Mouse (Mus musculus): Measurements from ENCODE around the gene Agap2. TPM values are rescaled to one million over a fixed set of nuclear protein-coding genes. Genes with fewer than 3 reads are reported as not detected.
"Not testable (repeated sequence)": the region's sequence is repeated elsewhere in the genome, so short reads cannot be mapped to it uniquely, and the experiment has no call there.

Gene Agap2
- polyA plus RNA-seq, 1 experiment: 2.0 TPM

DNA sequence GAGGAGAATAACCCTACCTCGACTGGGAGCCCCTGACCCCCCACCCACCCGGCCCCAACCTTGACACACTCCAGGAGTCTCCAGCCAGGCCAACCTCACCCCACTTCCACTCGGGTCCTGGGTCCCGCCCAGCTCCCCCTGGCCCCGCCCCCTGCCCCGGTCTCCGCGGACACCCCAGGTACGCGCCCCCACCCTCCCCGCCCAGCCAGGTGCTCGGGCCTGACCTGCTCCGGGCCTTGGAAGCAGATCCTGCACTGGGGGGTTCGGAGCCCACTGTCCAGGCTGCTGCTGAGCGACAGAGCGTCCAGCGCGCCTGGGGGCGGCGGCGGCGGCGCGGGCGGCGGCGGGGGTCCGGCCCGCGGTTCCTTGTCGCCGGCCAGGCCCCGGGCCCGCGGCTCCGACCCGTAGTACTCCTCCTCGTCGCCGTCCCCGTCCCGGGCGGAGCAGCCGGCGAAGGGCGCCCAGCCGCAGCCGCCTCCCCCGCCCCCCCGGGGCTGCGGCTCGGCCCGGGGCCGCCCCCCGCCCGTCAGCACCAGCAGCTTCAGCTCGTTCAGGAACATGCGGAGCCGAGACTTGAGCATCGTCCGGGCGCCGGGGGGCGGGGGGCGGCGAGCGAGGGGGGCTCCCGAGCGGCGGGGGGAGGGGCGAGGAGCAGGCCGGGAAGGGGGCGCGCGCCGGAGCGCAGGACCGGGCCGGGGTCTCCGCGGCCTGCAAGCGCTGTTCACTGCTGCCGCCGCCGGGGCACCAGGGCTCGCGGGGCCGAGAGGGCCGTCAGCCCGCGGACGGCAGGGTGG is 15.7 kb upstream of the Agap2 start:
- TF ChIP-seq POLR2A (IDR thresholded peaks at IDR 0.05; ENCODE audit: borderline replicate concordance, low read depth, low read length) (no peak), CTCF (IDR thresholded peaks at IDR 0.05; ENCODE audit: low read depth, low read length) (no peak)
- H3K4me3 ChIP-seq (ENCODE audit: insufficient read depth, low read length): peak overlapping the region; percentile 49

DNA sequence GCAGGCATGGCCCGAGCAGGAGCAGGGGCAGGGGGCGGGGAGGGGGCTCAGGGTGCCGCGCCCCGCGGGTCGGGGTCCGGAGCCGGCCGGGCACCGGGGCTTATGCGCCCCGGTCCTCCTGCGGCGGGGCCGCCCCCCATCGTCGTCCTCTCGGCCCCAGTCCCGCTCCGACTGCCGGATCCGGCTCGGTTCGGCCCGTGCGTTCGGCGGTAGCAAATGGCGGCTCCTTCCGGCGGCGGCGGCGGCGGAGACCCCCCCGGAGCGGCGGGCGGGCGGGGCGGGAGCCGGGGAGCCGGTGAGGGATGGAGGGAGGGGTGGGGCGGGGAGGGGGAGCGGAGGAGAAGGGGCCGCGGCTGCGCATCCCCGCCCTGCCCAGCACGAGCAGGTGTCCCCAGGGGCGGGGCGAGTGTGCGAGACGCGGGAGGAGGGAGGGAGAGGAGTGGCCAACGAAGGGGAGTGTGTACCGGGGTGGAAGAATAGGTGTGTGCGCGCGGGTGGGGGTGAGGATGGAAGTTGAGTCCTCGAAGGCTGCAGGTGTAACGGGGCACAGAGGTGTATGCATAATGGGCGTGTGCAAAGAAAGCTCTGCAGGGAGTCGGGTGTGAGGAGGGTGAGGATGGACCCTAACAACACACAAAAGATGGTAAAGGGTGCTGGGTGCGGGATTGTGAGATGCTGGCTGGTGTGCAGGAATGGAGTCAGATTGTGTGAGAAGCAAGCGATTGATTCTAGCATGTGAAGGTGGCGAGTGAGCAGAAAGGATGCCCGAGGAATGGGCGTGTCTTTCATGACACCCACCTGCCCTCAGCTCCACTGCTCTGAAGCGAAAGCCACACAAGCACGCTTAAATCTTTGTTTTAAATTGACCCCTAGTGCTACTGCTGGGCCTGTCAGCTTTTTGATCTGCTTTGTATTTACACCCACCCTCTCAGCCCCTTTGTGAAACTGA is 14.8 kb upstream of the Agap2 start, which contains the start of gene March9:
Gene March9 (minus strand): TSS at position 217 of the 949 bp plus-strand sequence.
- Histone ChIP-seq H3K4me3 (ENCODE audit: insufficient read depth, low read length) (peak within 1 kb of the TSS; percentile 49), H3K4me1 (ENCODE audit: control insufficient read depth, insufficient read depth, low read length) (peaks cover 15% of the 10 kb centered on the region), H3K27ac (ENCODE audit: insufficient read depth, low read depth, low read length) (no peak within 1 kb of the TSS)
- TF ChIP-seq POLR2A (IDR thresholded peaks at IDR 0.05; ENCODE audit: borderline replicate concordance, low read depth, low read length) (no peak), CTCF (IDR thresholded peaks at IDR 0.05; ENCODE audit: low read depth, low read length) (no peak)

More for the DNA sequence above, 15.7 kb upstream of the Agap2 start:
- Histone ChIP-seq H3K4me1 (ENCODE audit: control insufficient read depth, insufficient read depth, low read length) (peaks cover 10% of the 10 kb centered on the region), H3K27ac (ENCODE audit: insufficient read depth, low read depth, low read length) (no peak overlapping the region)

DNA sequence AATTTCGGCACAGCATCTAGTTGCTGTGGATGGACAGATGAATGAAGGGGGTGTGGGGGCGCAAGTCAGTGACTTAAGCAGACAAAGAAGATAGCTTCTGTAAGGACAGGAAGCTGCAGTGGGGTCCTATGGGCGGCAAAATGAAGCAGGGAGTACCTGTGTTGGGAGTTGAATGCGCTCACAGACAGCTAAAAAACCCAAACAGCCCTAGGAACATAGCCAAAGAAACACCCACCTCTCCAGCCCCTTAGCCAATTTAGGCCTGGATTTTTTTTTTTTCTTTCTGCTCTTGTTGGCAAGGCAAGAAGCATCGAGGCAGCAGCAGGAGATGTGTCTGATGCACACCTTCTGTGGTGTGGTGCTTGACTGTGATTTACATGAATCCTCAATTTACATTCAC is 14.0 kb upstream of the Agap2 start:
- Histone ChIP-seq H3K4me3 (ENCODE audit: insufficient read depth, low read length) (no peak overlapping the region), H3K27ac (ENCODE audit: insufficient read depth, low read depth, low read length) (no peak overlapping the region), H3K4me1 (ENCODE audit: control insufficient read depth, insufficient read depth, low read length) (peaks cover 17% of the 10 kb centered on the region)
- no peak for TF ChIP-seq POLR2A (IDR thresholded peaks at IDR 0.05; ENCODE audit: borderline replicate concordance, low read depth, low read length)
- no peak for TF ChIP-seq CTCF (IDR thresholded peaks at IDR 0.05; ENCODE audit: low read depth, low read length)

DNA sequence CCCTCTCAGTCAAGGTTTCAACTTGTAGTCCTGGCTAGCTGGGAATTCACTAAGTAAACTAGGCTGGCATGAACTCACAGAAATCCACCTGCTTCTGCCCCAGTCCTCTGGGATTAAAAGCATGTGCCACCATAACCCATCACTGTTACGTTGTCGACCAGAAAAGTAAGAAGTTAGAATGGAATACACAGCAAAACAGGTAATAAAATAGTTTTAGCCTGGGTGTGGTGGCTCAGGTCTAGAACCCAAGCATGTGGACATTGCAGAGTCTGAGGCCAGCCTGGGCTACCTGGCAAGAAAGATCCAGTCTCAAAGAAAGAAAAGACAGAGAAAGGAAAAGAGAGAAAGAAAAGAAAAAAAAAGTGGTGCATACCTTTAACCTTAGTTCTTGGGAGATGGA is 13.6 kb upstream of the Agap2 start:
- TF ChIP-seq CTCF (IDR thresholded peaks at IDR 0.05; ENCODE audit: low read depth, low read length): no peak
- TF ChIP-seq POLR2A (IDR thresholded peaks at IDR 0.05; ENCODE audit: borderline replicate concordance, low read depth, low read length): no peak
- Histone ChIP-seq H3K4me1 (ENCODE audit: control insufficient read depth, insufficient read depth, low read length) (peaks cover 17% of the 10 kb centered on the region), H3K27ac (ENCODE audit: insufficient read depth, low read depth, low read length) (no peak overlapping the region), H3K4me3 (ENCODE audit: insufficient read depth, low read length) (no peak overlapping the region)

DNA sequence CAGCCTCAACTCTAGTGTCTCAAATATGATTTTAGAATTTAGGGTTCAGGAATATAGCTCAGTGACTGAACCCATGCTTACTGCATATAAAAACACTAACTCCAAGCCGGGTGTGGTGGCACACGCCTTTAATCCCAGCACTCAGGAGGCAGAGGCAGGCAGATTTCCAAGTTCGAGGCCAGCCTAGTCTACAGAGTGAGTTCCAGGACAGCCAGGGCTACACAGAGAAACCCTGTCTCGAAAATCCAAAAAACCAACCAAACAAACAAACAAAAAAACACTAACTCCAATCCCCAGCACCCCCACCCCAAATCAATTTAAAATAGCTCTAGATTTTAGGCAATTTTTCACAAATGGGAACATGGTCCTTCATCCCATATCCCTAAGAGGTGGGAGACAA is 13.0 kb upstream of the Agap2 start:
- H3K27ac ChIP-seq (ENCODE audit: insufficient read depth, low read depth, low read length): peak overlapping the region; percentile 61
- H3K4me3 ChIP-seq (ENCODE audit: insufficient read depth, low read length): not testable (repeated sequence)
- peaks cover 17% of the 10 kb centered on the region for H3K4me1 ChIP-seq (ENCODE audit: control insufficient read depth, insufficient read depth, low read length)

DNA sequence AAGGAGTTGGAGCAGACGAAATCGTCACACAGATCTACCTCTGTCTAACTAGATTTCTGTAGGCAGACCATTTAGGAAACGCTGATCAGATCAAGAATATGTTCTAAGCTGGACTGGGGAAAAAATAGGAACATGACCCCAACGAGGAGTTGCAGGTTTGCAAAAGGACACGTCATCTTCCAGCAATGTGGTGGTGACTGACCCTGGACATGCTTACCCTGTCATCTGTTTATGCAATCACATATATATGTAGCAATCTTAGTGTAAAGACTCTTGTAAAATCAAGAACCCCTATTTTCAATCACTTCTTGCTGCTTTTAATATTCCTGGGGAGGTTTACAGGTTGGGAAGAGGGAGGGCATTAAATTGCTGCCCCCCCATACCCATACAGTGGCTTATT is 12.6 kb upstream of the Agap2 start:
- H3K4me3 ChIP-seq (ENCODE audit: insufficient read depth, low read length): no peak overlapping the region

DNA sequence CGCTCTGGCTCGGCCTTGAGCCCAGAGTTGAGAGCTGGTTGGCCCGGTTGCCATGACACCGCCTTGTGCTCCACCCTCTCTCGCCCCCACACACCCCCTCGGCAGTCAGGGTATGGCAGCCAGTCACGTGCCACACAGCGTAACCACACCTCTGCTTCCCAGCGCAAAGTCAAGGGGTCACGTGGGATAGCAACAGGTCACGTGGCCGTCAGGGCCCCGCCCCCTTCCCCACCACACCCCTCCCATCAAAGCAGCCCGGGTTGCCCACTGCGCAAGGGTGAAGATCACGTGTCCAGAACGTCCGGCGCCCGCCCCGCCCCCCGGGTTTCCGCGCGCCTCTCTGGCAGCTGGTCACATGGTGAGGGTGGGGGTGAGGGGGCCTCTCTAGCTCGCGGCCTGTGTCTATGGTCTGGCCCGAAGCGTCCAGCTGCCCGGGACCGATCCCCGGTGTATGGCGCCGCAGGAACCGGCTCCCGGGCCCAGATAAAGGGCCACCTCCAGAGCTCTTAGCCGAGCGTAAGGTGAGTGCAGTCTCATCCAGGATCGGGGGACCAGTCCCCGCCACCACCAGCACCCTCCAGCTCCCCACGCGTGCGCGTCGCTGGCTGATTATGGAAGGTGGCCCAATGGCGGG is 11.7 kb upstream of the Agap2 start, which contains the start of gene Cdk4:
Gene Cdk4 (plus strand): TSS at position 296 of the 634 bp plus-strand sequence.
- H3K4me3 ChIP-seq (ENCODE audit: insufficient read depth, low read length): peak within 1 kb of the TSS; percentile 89
- peak within 1 kb of the TSS; percentile 84 for H3K27ac ChIP-seq (ENCODE audit: insufficient read depth, low read depth, low read length)
- H3K4me1 ChIP-seq (ENCODE audit: control insufficient read depth, insufficient read depth, low read length): peaks cover 17% of the 10 kb centered on the region
- no peak for TF ChIP-seq POLR2A (IDR thresholded peaks at IDR 0.05; ENCODE audit: borderline replicate concordance, low read depth, low read length)

More for the DNA sequence above, 12.6 kb upstream of the Agap2 start:
- Histone ChIP-seq H3K4me1 (ENCODE audit: control insufficient read depth, insufficient read depth, low read length) (peaks cover 17% of the 10 kb centered on the region), H3K27ac (ENCODE audit: insufficient read depth, low read depth, low read length) (peak overlapping the region; percentile 61)
- TF ChIP-seq POLR2A (IDR thresholded peaks at IDR 0.05; ENCODE audit: borderline replicate concordance, low read depth, low read length): no peak
- TF ChIP-seq CTCF (IDR thresholded peaks at IDR 0.05; ENCODE audit: low read depth, low read length): no peak

DNA sequence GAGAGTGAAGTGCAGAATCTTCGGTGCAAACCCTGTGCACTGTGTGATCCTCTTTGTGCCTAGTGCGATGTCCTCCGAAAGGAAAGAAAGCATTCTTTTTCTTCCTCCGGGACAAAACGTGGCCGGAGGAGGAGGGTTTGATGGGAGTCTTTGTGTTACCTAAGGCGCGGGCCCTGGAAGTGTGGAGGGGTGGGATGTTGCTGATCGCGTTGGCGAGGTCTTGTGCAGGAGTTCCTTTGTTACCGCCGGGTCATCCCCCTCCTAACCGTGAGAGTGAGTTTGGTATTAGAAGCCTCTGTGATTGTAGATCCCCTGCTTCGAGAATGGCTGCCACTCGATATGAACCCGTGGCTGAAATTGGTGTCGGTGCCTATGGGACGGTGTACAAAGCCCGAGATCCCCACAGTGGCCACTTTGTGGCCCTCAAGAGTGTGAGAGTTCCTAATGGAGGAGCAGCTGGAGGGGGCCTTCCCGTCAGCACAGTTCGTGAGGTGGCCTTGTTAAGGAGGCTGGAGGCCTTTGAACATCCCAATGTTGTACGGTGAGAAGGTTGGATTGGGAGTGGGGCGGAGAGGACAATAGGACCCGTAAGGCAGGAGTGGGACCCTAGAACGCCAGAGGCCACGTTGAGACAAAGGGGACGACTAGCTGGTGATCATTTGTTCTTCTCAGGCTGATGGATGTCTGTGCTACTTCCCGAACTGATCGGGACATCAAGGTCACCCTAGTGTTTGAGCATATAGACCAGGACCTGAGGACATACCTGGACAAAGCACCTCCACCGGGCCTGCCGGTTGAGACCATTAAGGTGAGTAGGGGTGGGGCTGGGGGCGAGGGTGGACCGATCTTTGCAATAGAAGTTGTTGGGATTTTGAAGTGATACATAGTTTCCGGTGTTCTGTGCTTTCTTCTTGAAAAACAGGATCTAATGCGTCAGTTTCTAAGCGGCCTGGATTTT is 10.9 kb upstream of the Agap2 start:
- H3K4me1 ChIP-seq (ENCODE audit: control insufficient read depth, insufficient read depth, low read length): peaks cover 20% of the 10 kb centered on the region
- peak overlapping the region; percentile 89 for H3K4me3 ChIP-seq (ENCODE audit: insufficient read depth, low read length)
- TF ChIP-seq CTCF (IDR thresholded peaks at IDR 0.05; ENCODE audit: low read depth, low read length): no peak
- TF ChIP-seq POLR2A (IDR thresholded peaks at IDR 0.05; ENCODE audit: borderline replicate concordance, low read depth, low read length): no peak
- peak overlapping the region; percentile 84 for H3K27ac ChIP-seq (ENCODE audit: insufficient read depth, low read depth, low read length)

DNA sequence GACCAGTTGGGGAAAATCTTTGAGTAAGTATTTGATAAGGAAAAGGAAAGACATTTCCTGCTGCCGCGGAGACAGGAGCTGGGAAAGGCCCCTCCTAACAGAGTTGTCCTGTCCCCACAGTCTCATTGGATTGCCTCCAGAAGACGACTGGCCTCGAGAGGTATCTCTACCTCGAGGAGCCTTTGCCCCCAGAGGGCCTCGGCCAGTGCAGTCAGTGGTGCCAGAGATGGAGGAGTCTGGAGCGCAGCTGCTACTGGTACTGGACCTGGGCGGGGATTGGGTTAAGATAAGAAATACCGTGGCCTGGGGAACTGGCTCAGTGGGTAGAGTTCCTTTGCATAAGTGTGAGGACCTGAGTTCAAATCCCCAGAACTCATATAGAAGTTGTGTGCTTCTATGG is 9.1 kb upstream of the Agap2 start:
- TF ChIP-seq POLR2A (IDR thresholded peaks at IDR 0.05; ENCODE audit: borderline replicate concordance, low read depth, low read length) (no peak), CTCF (IDR thresholded peaks at IDR 0.05; ENCODE audit: low read depth, low read length) (no peak)
- H3K4me1 ChIP-seq (ENCODE audit: control insufficient read depth, insufficient read depth, low read length): peaks cover 20% of the 10 kb centered on the region
- no peak overlapping the region for H3K4me3 ChIP-seq (ENCODE audit: insufficient read depth, low read length)
- no peak overlapping the region for H3K27ac ChIP-seq (ENCODE audit: insufficient read depth, low read depth, low read length)

Data from bone marrow macrophage, adult 2 months (primary cell).